Mouse (Mus musculus) hindlimb bud, embryonic 11.5 days (tissue): ENCODE results near the gene Umad1.

ENCODE experiments used
- DNase-seq: peaks from one replicate; pipeline ENCODE4 v3.0.0-alpha.2; 2012; ENCODE audit warnings: low read depth, low spot score; ENCODE audit errors: extremely low spot score

Gene Umad1

GRCm38 (mm10) chr6:8415823-8416222 lies 156.7 kb downstream of the Umad1 start:
- DNase-seq, result no peak

- no peak for DNase-seq
These were observed 157.9 kb downstream of the Umad1 start for GRCm38 (mm10) chr6:8416802-8417569.

GRCm38 (mm10) chr6:8419485-8420186 lies 160.5 kb downstream of the Umad1 start:
- DNase-seq, result no peak

GRCm38 (mm10) chr6:8420187-8420503 lies 161.1 kb downstream of the Umad1 start:
- DNase-seq, result no peak

- DNase-seq, result no peak
These were observed 162.3 kb downstream of the Umad1 start for GRCm38 (mm10) chr6:8421421-8421820.

GRCm38 (mm10) chr6:8421959-8422581 lies 163.0 kb downstream of the Umad1 start:
- no peak for DNase-seq

- no peak for DNase-seq
These were observed 164.1 kb downstream of the Umad1 start for GRCm38 (mm10) chr6:8423142-8423541.

GRCm38 (mm10) chr6:8427692-8428091 lies 168.6 kb downstream of the Umad1 start:
- no peak for DNase-seq

- DNase-seq, result no peak
These were observed 171.6 kb downstream of the Umad1 start for GRCm38 (mm10) chr6:8430610-8431234.

- DNase-seq, result no peak
These were observed 174.1 kb downstream of the Umad1 start for GRCm38 (mm10) chr6:8433179-8433578.

- no peak for DNase-seq
These were observed 178.8 kb downstream of the Umad1 start for GRCm38 (mm10) chr6:8437937-8438336.

- DNase-seq, result no peak
These were observed 182.7 kb downstream of the Umad1 start for GRCm38 (mm10) chr6:8441814-8442213.

GRCm38 (mm10) chr6:8446786-8447185 lies 187.7 kb downstream of the Umad1 start:
- DNase-seq, result peak; percentile 16

GRCm38 (mm10) chr6:8455599-8455998 lies 196.5 kb downstream of the Umad1 start:
- DNase-seq, result no peak

GRCm38 (mm10) chr6:8458596-8458995 lies 199.5 kb downstream of the Umad1 start:
- DNase-seq, result no peak

- DNase-seq, result no peak
These were observed 203.4 kb downstream of the Umad1 start for GRCm38 (mm10) chr6:8462447-8462846.

- DNase-seq, result no peak
These were observed 206.3 kb downstream of the Umad1 start for GRCm38 (mm10) chr6:8465388-8465787.

- no peak for DNase-seq
These were observed 206.9 kb downstream of the Umad1 start for GRCm38 (mm10) chr6:8465985-8466384.

GRCm38 (mm10) chr6:8467667-8468337 lies 208.7 kb downstream of the Umad1 start:
- no peak for DNase-seq

GRCm38 (mm10) chr6:8469918-8470317 lies 210.8 kb downstream of the Umad1 start:
- no peak for DNase-seq

- DNase-seq, result no peak
These were observed 213.0 kb downstream of the Umad1 start for GRCm38 (mm10) chr6:8472125-8472524.
